Mouse (Mus musculus): Measurements from ENCODE around the gene Gcsam. TPM values are rescaled to one million over a fixed set of nuclear protein-coding genes. Genes with fewer than 3 reads are reported as not detected.

Gcsam gene
- polyA plus RNA-seq, 1 experiment from 2014 or later: 2.6 TPM

Other genes starting within 250 kb of the Gcsam start
- gene Cd200, start 201.3 kb upstream of the Gcsam start, polyA plus RNA-seq (2015; fragmentation: Nextera tagmentation; extraction: Ambion mirVana): 0.84 and 1.4 TPM in 2 replicates
- not detected in 2 replicates for gene Gm609, start 117.4 kb upstream of the Gcsam start, polyA plus RNA-seq (2015; fragmentation: Nextera tagmentation; extraction: Ambion mirVana)
- not detected in 2 replicates for gene Gm17783, start 78.3 kb upstream of the Gcsam start, polyA plus RNA-seq (2015; fragmentation: Nextera tagmentation; extraction: Ambion mirVana)
- gene Slc9c1, start 75.1 kb upstream of the Gcsam start, polyA plus RNA-seq (2015; fragmentation: Nextera tagmentation; extraction: Ambion mirVana): not detected in 2 replicates
- gene BC016579, start 43.7 kb downstream of the Gcsam start, polyA plus RNA-seq (2015; fragmentation: Nextera tagmentation; extraction: Ambion mirVana): 0.24 and 0.36 TPM in 2 replicates
- gene Tmprss7, start 83.3 kb downstream of the Gcsam start, polyA plus RNA-seq (2015; fragmentation: Nextera tagmentation; extraction: Ambion mirVana): 0.16 and 0.23 TPM in 2 replicates
- gene Tagln3, start 114.2 kb downstream of the Gcsam start, polyA plus RNA-seq (2015; fragmentation: Nextera tagmentation; extraction: Ambion mirVana): 0.48 and 0.89 TPM in 2 replicates
- gene Abhd10, start 132.6 kb downstream of the Gcsam start, polyA plus RNA-seq (2015; fragmentation: Nextera tagmentation; extraction: Ambion mirVana): 20.4 and 22.4 TPM in 2 replicates

All from liver, embryonic 13.5 days (tissue).